Mouse (Mus musculus): ENCODE data around the gene Rab36.

- no peak for TF ChIP-seq CTCF (IDR thresholded peaks at IDR 0.05 in 2 of 3, conservative IDR thresholded peaks at IDR 0.05 in 1 of 3; ENCODE audit: control insufficient read depth in 1 of 3, insufficient read depth in 1 of 3, low read depth in 2 of 3, low read length in 3 of 3, poor library complexity in 1 of 3, severe bottlenecking in 1 of 3)
- TF ChIP-seq BHLHE40 (IDR thresholded peaks at IDR 0.05; ENCODE audit: borderline replicate concordance, low read depth, low read length): no peak
- no peak for TF ChIP-seq MYC (IDR thresholded peaks at IDR 0.05; ENCODE audit: low read depth, low read length)
- no peak for TF ChIP-seq RAD21 (IDR thresholded peaks at IDR 0.05; ENCODE audit: low read depth, low read length)
- TF ChIP-seq CHD2 (IDR thresholded peaks at IDR 0.05; ENCODE audit: low read length): no peak
- TF ChIP-seq EP300 (IDR thresholded peaks at IDR 0.05; ENCODE audit: low read depth in 1 of 2, low read length in 2 of 2): no peak
- no peak for TF ChIP-seq CHD1 (IDR thresholded peaks at IDR 0.05; ENCODE audit: low read depth, low read length)
Observed at GRCm38 (mm10) chr10:75006889-75007662, 29.8 kb upstream of the Rab36 start.
